Mouse (Mus musculus) hindbrain, embryonic 15.5 days (tissue): ENCODE data around the gene Fanci. TPM values are rescaled to one million over a fixed set of nuclear protein-coding genes. Genes with fewer than 3 reads are reported as not detected.

Experiments used
- ATAC-seq: fragments of 200-750 bp; cut with Nextera tagmentation; 2 replicates; pipeline ENCODE4 v1.8.0; 2017; ENCODE audit warnings: low read depth, moderate number of reproducible peaks, moderate TSS enrichment; ENCODE audit not compliant: low FRiP score
- H3K27ac ChIP-seq: fragments of 300-500 bp; sonication (generic); replicated peaks from 2 replicates; pipeline ENCODE4 v1.5.1; 2015; ENCODE audit warnings: mild to moderate bottlenecking, inconsistent platforms
- H3K27me3 ChIP-seq: fragments of 300-500 bp; sonication (generic); 2 replicates; pipeline ENCODE4 v1.6.1; 2015; ENCODE audit warnings: control low read depth, inconsistent platforms
- H3K36me3 ChIP-seq: fragments of 300-500 bp; sonication (generic); 2 replicates; pipeline ENCODE4 v1.6.1; 2015; ENCODE audit warnings: control low read depth, inconsistent platforms
- H3K4me1 ChIP-seq: fragments of 300-500 bp; sonication (generic); replicated peaks from 2 replicates; pipeline ENCODE4 v1.6.1; 2015; ENCODE audit warnings: control low read depth, inconsistent platforms
- H3K4me2 ChIP-seq: fragments of 300-500 bp; sonication (generic); 2 replicates; pipeline ENCODE4 v1.6.1; 2015; ENCODE audit warnings: moderate library complexity, mild to moderate bottlenecking, inconsistent platforms
- H3K4me3 ChIP-seq: fragments of 300-500 bp; sonication (generic); 2 replicates; pipeline ENCODE4 v1.5.1; 2015; ENCODE audit warnings: mild to moderate bottlenecking, inconsistent platforms
- H3K9ac ChIP-seq: fragments of 300-500 bp; sonication (generic); 2 replicates; pipeline ENCODE4 v1.6.1; 2015; ENCODE audit warnings: inconsistent platforms
- H3K9me3 ChIP-seq: fragments of 300-500 bp; sonication (generic); 2 replicates; pipeline ENCODE4 v1.6.1; 2016; ENCODE audit warnings: control low read depth, inconsistent platforms
- WGBS: fragments of 180-500 bp; shearing (Covaris S2); methylation state at CpG from one replicate; pipeline ENCODE4 v1.1.7; 2015; 5-methylcytosine and 5-hydroxymethylcytosine counted together
- polyA plus RNA-seq: library from polyadenylated mRNA; unstranded; fragments of >200 nt; fragmentation: Nextera tagmentation; extraction: Ambion mirVana; gene quantifications from 2 replicates; pipeline ENCODE4 v1.2.1, GENCODE M21; 2015

Fanci gene
- polyA plus RNA-seq, 1 experiment from 2014 or later: 1.9 TPM

- peak overlapping the region; percentile 91 for H3K4me2 ChIP-seq
- H3K27me3 ChIP-seq: peaks cover 4% of the 10 kb centered on the region; the same call in 1 of the 2 replicates
- H3K9ac ChIP-seq: no peak overlapping the region
- H3K4me1 ChIP-seq: peaks cover 33% of the 10 kb centered on the region
- no peak for ATAC-seq
- no peaks in the 10 kb centered on the region for H3K36me3 ChIP-seq
- H3K27ac ChIP-seq: no peak overlapping the region
- WGBS: 10% methylated on average over 2 of the region's 6 CpGs
- H3K9me3 ChIP-seq: no peaks in the 10 kb centered on the region
- peak overlapping the region; percentile 16 for H3K4me3 ChIP-seq
These were observed 76.2 kb downstream of the Fanci start for GRCm38 (mm10) chr7:79467951-79468350.

GRCm38 (mm10) chr7:79468994-79469393 lies 77.3 kb downstream of the Fanci start:
- ATAC-seq: no peak
- 54% methylated on average over 8 of the region's 8 CpGs for WGBS
- Histone ChIP-seq H3K4me3 (no peak overlapping the region), H3K4me1 (peaks cover 32% of the 10 kb centered on the region), H3K4me2 (no peak overlapping the region), H3K36me3 (no peaks in the 10 kb centered on the region), H3K9ac (no peak overlapping the region), H3K9me3 (no peaks in the 10 kb centered on the region), H3K27me3 (peaks cover 4% of the 10 kb centered on the region; the same call in 1 of the 2 replicates), H3K27ac (no peak overlapping the region)

- Histone ChIP-seq H3K27me3 (peaks cover 4% of the 10 kb centered on the region; the same call in 1 of the 2 replicates), H3K4me3 (no peak overlapping the region), H3K9me3 (no peaks in the 10 kb centered on the region), H3K9ac (no peak overlapping the region), H3K4me2 (no peak overlapping the region), H3K4me1 (peaks cover 24% of the 10 kb centered on the region), H3K27ac (no peak overlapping the region), H3K36me3 (no peaks in the 10 kb centered on the region)
- no peak for ATAC-seq
- 82% methylated on average over 5 of the region's 5 CpGs for WGBS
These were observed 78.0 kb downstream of the Fanci start for GRCm38 (mm10) chr7:79469766-79470165.

DNA sequence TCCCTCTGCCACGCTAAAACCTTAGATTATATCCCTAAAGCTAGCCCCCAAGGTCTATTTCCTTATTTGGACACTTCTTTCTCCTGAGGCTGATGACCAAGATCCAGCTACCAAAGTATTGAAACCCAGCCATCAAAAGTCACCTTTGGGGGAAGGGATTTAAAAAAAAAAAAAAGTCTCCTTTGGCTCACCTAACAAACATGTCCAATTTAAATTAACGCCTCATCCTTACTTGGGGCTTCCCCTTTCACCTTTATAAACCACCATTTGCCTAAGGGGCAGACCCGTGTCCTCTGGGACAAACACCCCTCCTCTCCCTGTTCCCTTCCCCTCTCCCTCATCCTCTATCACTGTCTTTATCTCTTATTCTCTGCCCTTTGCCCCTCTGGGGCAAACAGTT lies 79.0 kb downstream of the Fanci start:
- 65% methylated on average over 3 of the region's 3 CpGs for WGBS
- Histone ChIP-seq H3K27ac (no peak overlapping the region), H3K9me3 (no peaks in the 10 kb centered on the region), H3K4me1 (peaks cover 16% of the 10 kb centered on the region), H3K4me3 (no peak overlapping the region), H3K36me3 (no peaks in the 10 kb centered on the region), H3K4me2 (no peak overlapping the region), H3K27me3 (peaks cover 4% of the 10 kb centered on the region; the same call in 1 of the 2 replicates), H3K9ac (no peak overlapping the region)
- no peak for ATAC-seq

GRCm38 (mm10) chr7:79471436-79471835 lies 79.7 kb downstream of the Fanci start:
- no peak for ATAC-seq
- H3K9me3 ChIP-seq: no peaks in the 10 kb centered on the region

DNA sequence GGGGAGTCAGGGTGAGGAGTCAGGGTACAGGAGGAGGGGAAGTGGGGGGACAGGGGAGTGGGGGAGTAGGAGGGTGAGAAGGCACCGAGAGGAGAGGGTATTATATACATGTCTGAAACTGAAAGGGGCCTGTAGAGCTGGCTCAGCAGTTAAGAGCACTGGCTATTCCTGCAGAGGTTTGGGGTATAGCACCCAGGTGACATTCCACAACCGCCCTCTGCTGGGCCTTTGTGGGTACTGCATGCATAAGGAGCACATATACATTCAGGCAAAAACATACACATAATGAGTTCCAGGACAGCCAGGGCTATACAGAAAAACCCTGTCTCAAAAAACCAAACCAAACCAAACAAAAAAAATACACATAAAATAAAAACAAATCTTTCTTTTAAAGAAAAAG lies 81.1 kb downstream of the Fanci start:
- Histone ChIP-seq H3K36me3 (no peaks in the 10 kb centered on the region), H3K9ac (no peak overlapping the region), H3K9me3 (no peaks in the 10 kb centered on the region), H3K4me1 (peaks cover 6% of the 10 kb centered on the region; the same call in 1 of the 2 replicates), H3K27ac (no peak overlapping the region), H3K4me3 (no peak overlapping the region), H3K4me2 (no peak overlapping the region), H3K27me3 (peaks cover 4% of the 10 kb centered on the region; the same call in 1 of the 2 replicates)
- WGBS: 52% methylated on average over 2 of the region's 2 CpGs
- ATAC-seq: no peak

More at GRCm38 (mm10) chr7:79471436-79471835, 79.7 kb downstream of the Fanci start:
- Histone ChIP-seq H3K4me2 (no peak overlapping the region), H3K9ac (no peak overlapping the region), H3K4me3 (no peak overlapping the region), H3K27me3 (peaks cover 4% of the 10 kb centered on the region; the same call in 1 of the 2 replicates), H3K27ac (no peak overlapping the region), H3K4me1 (peaks cover 16% of the 10 kb centered on the region), H3K36me3 (no peaks in the 10 kb centered on the region)
- 68% methylated on average over 7 of the region's 7 CpGs for WGBS

GRCm38 (mm10) chr7:79473496-79474194 lies 81.9 kb downstream of the Fanci start:
- ATAC-seq: no peak
- H3K27ac ChIP-seq: no peak overlapping the region
- no peaks in the 10 kb centered on the region for H3K9me3 ChIP-seq
- no peak overlapping the region for H3K4me3 ChIP-seq
- 0 out of 2 replicates have a peak, but pooled peaks cover 3% of the 10 kb centered on the region for H3K4me1 ChIP-seq
- H3K27me3 ChIP-seq: peaks cover 2% of the 10 kb centered on the region; the same call in 1 of the 2 replicates
- H3K36me3 ChIP-seq: no peaks in the 10 kb centered on the region
- 90% methylated on average over 9 of the region's 9 CpGs for WGBS
- no peak overlapping the region for H3K9ac ChIP-seq
- no peak overlapping the region for H3K4me2 ChIP-seq

DNA sequence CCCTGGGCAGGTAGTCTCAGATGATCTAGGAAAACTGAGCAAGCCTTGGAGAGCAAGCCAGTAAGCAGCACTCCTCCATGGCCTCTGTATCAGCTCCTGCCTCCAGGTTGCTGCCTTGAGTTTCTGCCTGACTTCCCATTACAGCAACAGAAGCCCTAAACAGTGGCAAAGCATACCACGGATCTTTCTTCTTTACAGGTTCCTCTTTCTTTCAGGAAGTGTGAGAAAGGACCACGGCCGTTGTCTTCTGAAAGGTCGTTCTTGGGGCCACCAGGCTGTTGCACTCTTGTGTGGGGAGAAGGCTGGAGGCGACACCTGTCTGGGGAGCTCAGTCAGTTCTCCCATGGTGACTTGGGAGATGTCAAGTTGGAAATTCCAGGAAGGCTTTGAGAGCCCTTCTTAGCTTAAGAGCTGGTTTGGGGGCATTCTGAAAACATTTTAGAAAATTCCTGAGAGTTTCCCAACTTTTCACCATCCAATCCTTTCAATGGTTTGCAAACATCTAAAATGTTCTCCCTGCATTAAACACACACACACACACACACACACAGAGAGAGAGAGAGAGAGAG lies 83.2 kb downstream of the Fanci start:
- no peak overlapping the region for H3K27ac ChIP-seq
- 0 out of 2 replicates have a peak, but pooled peaks cover 3% of the 10 kb centered on the region for H3K4me1 ChIP-seq
- WGBS: 82% methylated on average over 5 of the region's 5 CpGs
- no peak overlapping the region for H3K4me3 ChIP-seq
- no peak overlapping the region for H3K9ac ChIP-seq
- H3K4me2 ChIP-seq: no peak overlapping the region
- no peak for ATAC-seq
- H3K27me3 ChIP-seq: no peaks in the 10 kb centered on the region
- no peaks in the 10 kb centered on the region for H3K36me3 ChIP-seq
- H3K9me3 ChIP-seq: no peaks in the 10 kb centered on the region

DNA sequence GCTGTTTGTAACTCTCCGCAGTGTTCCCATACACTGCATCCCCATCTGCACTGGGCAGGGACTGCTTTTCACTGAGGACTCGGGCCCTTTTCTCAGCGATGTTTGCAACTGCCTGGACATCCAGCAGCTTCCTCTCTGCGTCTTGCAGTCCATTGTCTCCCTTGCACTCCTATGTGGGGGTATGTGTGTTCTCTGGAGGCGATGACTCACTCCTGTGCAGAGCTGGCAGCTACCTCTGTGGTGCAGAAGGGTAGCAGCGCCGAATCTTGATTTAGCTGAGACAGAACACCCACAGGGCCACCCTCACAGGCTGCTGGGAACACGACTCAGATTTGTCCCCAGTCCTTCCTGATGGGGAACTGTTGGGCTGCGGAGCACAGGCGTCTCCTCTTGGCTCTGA lies 94.8 kb downstream of the Fanci start:
- Histone ChIP-seq H3K9me3 (no peaks in the 10 kb centered on the region), H3K4me1 (no peaks in the 10 kb centered on the region), H3K9ac (no peak overlapping the region), H3K36me3 (no peaks in the 10 kb centered on the region), H3K4me2 (no peak overlapping the region), H3K27me3 (no peaks in the 10 kb centered on the region), H3K27ac (no peak overlapping the region), H3K4me3 (no peak overlapping the region)
- no peak for ATAC-seq
- 53% methylated on average over 10 of the region's 10 CpGs for WGBS

DNA sequence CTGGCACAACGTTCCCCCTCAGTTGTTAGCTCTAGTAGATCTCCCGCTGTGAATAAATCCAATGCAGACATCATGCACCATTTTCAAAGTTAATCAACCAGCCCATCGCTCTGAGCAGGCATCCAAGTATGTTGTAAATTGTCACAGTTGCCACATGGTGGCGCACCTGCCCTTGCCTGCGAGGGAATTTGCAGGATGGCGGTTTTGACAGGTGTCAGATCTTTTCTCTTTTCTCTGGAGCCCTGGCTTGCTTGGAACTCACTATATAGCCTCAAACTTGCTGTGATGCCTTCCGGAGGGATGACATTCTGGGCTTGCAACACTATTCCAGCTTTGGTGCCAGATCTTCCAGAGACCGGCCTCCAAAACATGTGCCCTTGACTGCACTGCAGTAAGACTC lies 102.2 kb downstream of the Fanci start:
- ATAC-seq: no peak
- peaks cover 32% of the 10 kb centered on the region for H3K4me1 ChIP-seq
- no peak overlapping the region for H3K9ac ChIP-seq
- peaks cover 3% of the 10 kb centered on the region; the same call in 1 of the 2 replicates for H3K27me3 ChIP-seq
- no peak overlapping the region for H3K4me3 ChIP-seq
- H3K36me3 ChIP-seq: no peaks in the 10 kb centered on the region
- no peaks in the 10 kb centered on the region for H3K9me3 ChIP-seq
- WGBS: 9% methylated on average over 8 of the region's 8 CpGs
- no peak overlapping the region for H3K27ac ChIP-seq
- H3K4me2 ChIP-seq: no peak overlapping the region

DNA sequence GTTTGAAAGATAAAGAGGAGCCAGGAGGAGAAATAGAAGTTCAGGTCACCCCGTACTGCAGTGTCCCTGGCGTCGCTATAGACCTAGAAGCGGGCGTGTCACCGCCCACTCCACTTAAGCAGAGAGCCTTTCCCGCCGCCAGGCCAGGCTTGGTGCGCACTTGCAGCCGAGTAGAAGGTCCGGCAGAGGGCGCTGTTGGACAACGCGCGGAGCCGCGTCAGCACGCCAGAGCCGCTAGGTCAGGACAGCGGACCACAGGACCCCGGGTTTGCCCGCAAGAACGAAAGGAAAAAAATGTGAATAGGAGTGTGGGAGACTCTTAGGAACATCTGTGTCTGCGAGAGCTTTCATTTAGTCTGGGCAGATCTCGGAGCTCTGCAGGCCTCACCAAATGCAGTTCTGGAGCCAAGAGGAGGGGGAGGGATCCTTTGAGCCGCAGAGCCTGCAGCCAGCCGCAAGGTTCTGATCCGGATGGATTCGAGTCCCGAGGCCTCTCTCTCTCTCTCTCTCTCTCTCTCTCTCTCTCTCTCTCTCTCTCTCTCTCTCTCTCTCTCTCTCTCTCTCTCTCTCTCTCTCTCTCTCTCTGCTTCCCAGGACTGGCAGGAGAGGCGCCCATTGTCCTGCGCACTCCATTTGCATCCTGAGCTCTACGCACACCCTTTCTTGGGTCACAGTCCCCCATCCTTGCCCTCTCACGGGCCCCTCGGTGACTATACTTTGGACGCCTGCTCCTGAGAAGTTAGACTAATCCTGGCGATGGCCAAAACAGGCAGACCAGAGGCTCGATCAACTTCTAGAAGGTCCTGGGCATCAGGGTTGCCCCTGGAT lies 104.5 kb downstream of the Fanci start:
- Histone ChIP-seq H3K4me1 (peaks cover 36% of the 10 kb centered on the region), H3K9me3 (no peaks in the 10 kb centered on the region), H3K9ac (peak overlapping the region; percentile 41), H3K27me3 (peaks cover 3% of the 10 kb centered on the region; the same call in 1 of the 2 replicates), H3K27ac (peak overlapping the region; percentile 73), H3K4me3 (peak overlapping the region; percentile 37), H3K4me2 (peak overlapping the region; percentile 87), H3K36me3 (no peaks in the 10 kb centered on the region)
- 2% methylated on average over 38 of the region's 38 CpGs for WGBS
- peak; percentile 78 for ATAC-seq
